Mouse (Mus musculus) myocyte (in vitro differentiated cells): Measurements from ENCODE around the gene Sdr9c7.

Experiments
- MAX ChIP-seq: IDR thresholded peaks from one replicate; pipeline ENCODE4 v1.6.1; 2011; ENCODE audit warnings: low read depth, mild to moderate bottlenecking, control low read depth
- POLR2A ChIP-seq: IDR thresholded peaks from one replicate; pipeline ENCODE4 v1.6.1; 2011; ENCODE audit warnings: low read depth, mild to moderate bottlenecking, control low read depth, moderate library complexity; ENCODE audit not compliant: insufficient read length

DNA sequence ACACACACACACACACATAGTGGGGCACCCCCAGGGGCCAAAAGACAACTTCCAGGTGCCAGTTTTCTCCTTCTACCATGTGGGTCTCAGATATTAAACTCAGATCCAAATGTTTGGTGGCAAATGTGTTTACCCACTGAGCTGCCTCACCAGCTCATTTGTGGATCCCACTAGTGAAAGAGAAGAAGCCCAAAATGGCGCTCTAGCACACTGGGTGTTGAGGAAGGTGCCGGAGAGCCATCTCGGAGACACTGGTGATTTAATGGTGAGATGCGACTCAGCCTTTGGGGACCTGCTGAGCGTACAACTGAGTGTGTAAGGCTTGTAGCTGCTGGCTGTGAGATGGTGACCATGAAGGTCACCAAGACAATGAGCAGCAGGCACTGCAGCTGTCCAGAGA lies 19.3 kb downstream of the Sdr9c7 start:
- TF ChIP-seq POLR2A: no peak
- no peak for TF ChIP-seq MAX
